Mouse (Mus musculus): ENCODE results near the gene Phactr3. TPM values are rescaled to one million over a fixed set of nuclear protein-coding genes. Genes with fewer than 3 reads are reported as not detected.

Phactr3 gene
- polyA plus RNA-seq, 1 experiment from 2014 or later: 6.5 TPM

- no peak overlapping the region for H3K4me2 ChIP-seq
- H3K4me3 ChIP-seq: no peak overlapping the region
- H3K9ac ChIP-seq: no peak overlapping the region
- ATAC-seq (replicated peaks; ENCODE audit: insufficient number of reproducible peaks, insufficient read depth, low FRiP score, low read depth): no peak
- H3K4me1 ChIP-seq (replicated peaks): peaks cover 11% of the 10 kb centered on the region
- H3K27me3 ChIP-seq: peaks cover 42% of the 10 kb centered on the region
- H3K9me3 ChIP-seq (replicated peaks): no peaks in the 10 kb centered on the region
- H3K27ac ChIP-seq: no peak overlapping the region
- no peaks in the 10 kb centered on the region for H3K36me3 ChIP-seq
- WGBS: 37% methylated on average over 4 of the region's 4 CpGs
Measured at GRCm38 (mm10) chr2:178121946-178122665, 3.3 kb downstream of the Phactr3 start.

- Histone ChIP-seq H3K27me3 (peaks cover 37% of the 10 kb centered on the region), H3K27ac (no peak overlapping the region), H3K4me2 (no peak overlapping the region), H3K4me1 (replicated peaks) (peaks cover 11% of the 10 kb centered on the region), H3K9ac (no peak overlapping the region), H3K9me3 (replicated peaks) (no peaks in the 10 kb centered on the region), H3K36me3 (no peaks in the 10 kb centered on the region), H3K4me3 (no peak overlapping the region)
- 74% methylated on average over 15 of the region's 15 CpGs for WGBS
- ATAC-seq (replicated peaks; ENCODE audit: insufficient number of reproducible peaks, insufficient read depth, low FRiP score, low read depth): no peak
Measured at GRCm38 (mm10) chr2:178123466-178123865, 4.7 kb downstream of the Phactr3 start.

GRCm38 (mm10) chr2:178125427-178125826, 6.7 kb downstream of the Phactr3 start:
- no peak for ATAC-seq (replicated peaks; ENCODE audit: insufficient number of reproducible peaks, insufficient read depth, low FRiP score, low read depth)
- 83% methylated on average over 8 of the region's 8 CpGs for WGBS
- Histone ChIP-seq H3K27ac (no peak overlapping the region), H3K36me3 (no peaks in the 10 kb centered on the region), H3K4me1 (replicated peaks) (0 out of 2 replicates have a peak, but pooled peaks cover 2% of the 10 kb centered on the region), H3K4me3 (no peak overlapping the region), H3K27me3 (peaks cover 17% of the 10 kb centered on the region), H3K4me2 (no peak overlapping the region), H3K9me3 (replicated peaks) (no peaks in the 10 kb centered on the region), H3K9ac (no peak overlapping the region)

GRCm38 (mm10) chr2:178126041-178126820, 7.5 kb downstream of the Phactr3 start:
- no peak overlapping the region for H3K4me2 ChIP-seq
- no peaks in the 10 kb centered on the region for H3K36me3 ChIP-seq
- H3K9me3 ChIP-seq (replicated peaks): no peaks in the 10 kb centered on the region
- no peak overlapping the region for H3K9ac ChIP-seq
- no peak overlapping the region for H3K27ac ChIP-seq
- H3K4me3 ChIP-seq: no peak overlapping the region
- WGBS: 81% methylated on average over 7 of the region's 7 CpGs
- peaks cover 9% of the 10 kb centered on the region; the same call in 1 of the 2 replicates for H3K27me3 ChIP-seq
- ATAC-seq (replicated peaks; ENCODE audit: insufficient number of reproducible peaks, insufficient read depth, low FRiP score, low read depth): no peak
- H3K4me1 ChIP-seq (replicated peaks): 0 out of 2 replicates have a peak, but pooled peaks cover 2% of the 10 kb centered on the region

GRCm38 (mm10) chr2:178128594-178128993, 9.8 kb downstream of the Phactr3 start:
- Histone ChIP-seq H3K9ac (no peak overlapping the region), H3K4me2 (no peak overlapping the region), H3K9me3 (replicated peaks) (no peaks in the 10 kb centered on the region), H3K4me3 (no peak overlapping the region), H3K4me1 (replicated peaks) (0 out of 2 replicates have a peak, but pooled peaks cover 2% of the 10 kb centered on the region), H3K27me3 (no peaks in the 10 kb centered on the region), H3K27ac (no peak overlapping the region), H3K36me3 (no peaks in the 10 kb centered on the region)
- 77% methylated on average over 5 of the region's 5 CpGs for WGBS
- no peak for ATAC-seq (replicated peaks; ENCODE audit: insufficient number of reproducible peaks, insufficient read depth, low FRiP score, low read depth)

GRCm38 (mm10) chr2:178129161-178129560, 10.4 kb downstream of the Phactr3 start:
- WGBS: 41% methylated on average over 4 of the region's 4 CpGs
- Histone ChIP-seq H3K4me1 (replicated peaks) (0 out of 2 replicates have a peak, but pooled peaks cover 2% of the 10 kb centered on the region), H3K36me3 (no peaks in the 10 kb centered on the region), H3K27me3 (no peaks in the 10 kb centered on the region), H3K4me2 (no peak overlapping the region), H3K27ac (no peak overlapping the region), H3K9me3 (replicated peaks) (no peaks in the 10 kb centered on the region), H3K4me3 (no peak overlapping the region), H3K9ac (no peak overlapping the region)
- ATAC-seq (replicated peaks; ENCODE audit: insufficient number of reproducible peaks, insufficient read depth, low FRiP score, low read depth): no peak

GRCm38 (mm10) chr2:178129676-178130075, 10.9 kb downstream of the Phactr3 start:
- no peak overlapping the region for H3K4me2 ChIP-seq
- 76% methylated on average over 2 of the region's 2 CpGs for WGBS

GRCm38 (mm10) chr2:178130536-178130935, 11.8 kb downstream of the Phactr3 start:
- 74% methylated on average over 5 of the region's 5 CpGs for WGBS
- H3K9ac ChIP-seq: no peak overlapping the region
- H3K27me3 ChIP-seq: no peaks in the 10 kb centered on the region
- H3K4me1 ChIP-seq (replicated peaks): 0 out of 2 replicates have a peak, but pooled peaks cover 2% of the 10 kb centered on the region
- no peak overlapping the region for H3K27ac ChIP-seq
- no peaks in the 10 kb centered on the region for H3K9me3 ChIP-seq (replicated peaks)
- no peak for ATAC-seq (replicated peaks; ENCODE audit: insufficient number of reproducible peaks, insufficient read depth, low FRiP score, low read depth)
- no peak overlapping the region for H3K4me3 ChIP-seq
- H3K4me2 ChIP-seq: no peak overlapping the region
- H3K36me3 ChIP-seq: no peaks in the 10 kb centered on the region

More at GRCm38 (mm10) chr2:178129676-178130075, 10.9 kb downstream of the Phactr3 start:
- Histone ChIP-seq H3K9me3 (replicated peaks) (no peaks in the 10 kb centered on the region), H3K9ac (no peak overlapping the region), H3K36me3 (no peaks in the 10 kb centered on the region), H3K4me1 (replicated peaks) (0 out of 2 replicates have a peak, but pooled peaks cover 2% of the 10 kb centered on the region), H3K27ac (no peak overlapping the region), H3K4me3 (no peak overlapping the region), H3K27me3 (no peaks in the 10 kb centered on the region)
- ATAC-seq (replicated peaks; ENCODE audit: insufficient number of reproducible peaks, insufficient read depth, low FRiP score, low read depth): no peak

GRCm38 (mm10) chr2:178131011-178131410, 12.2 kb downstream of the Phactr3 start:
- no peak for ATAC-seq (replicated peaks; ENCODE audit: insufficient number of reproducible peaks, insufficient read depth, low FRiP score, low read depth)
- no peak overlapping the region for H3K4me2 ChIP-seq
- H3K9me3 ChIP-seq (replicated peaks): no peaks in the 10 kb centered on the region
- H3K4me3 ChIP-seq: no peak overlapping the region
- WGBS: 71% methylated on average over 5 of the region's 5 CpGs
- 0 out of 2 replicates have a peak, but pooled peaks cover 2% of the 10 kb centered on the region for H3K4me1 ChIP-seq (replicated peaks)
- H3K9ac ChIP-seq: no peak overlapping the region
- no peak overlapping the region for H3K27ac ChIP-seq
- H3K27me3 ChIP-seq: no peaks in the 10 kb centered on the region
- no peaks in the 10 kb centered on the region for H3K36me3 ChIP-seq

GRCm38 (mm10) chr2:178131606-178132365, 13.0 kb downstream of the Phactr3 start:
- Histone ChIP-seq H3K27me3 (no peaks in the 10 kb centered on the region), H3K4me3 (no peak overlapping the region), H3K9ac (no peak overlapping the region), H3K36me3 (no peaks in the 10 kb centered on the region), H3K4me1 (replicated peaks) (0 out of 2 replicates have a peak, but pooled peaks cover 2% of the 10 kb centered on the region), H3K9me3 (replicated peaks) (no peaks in the 10 kb centered on the region), H3K4me2 (no peak overlapping the region), H3K27ac (no peak overlapping the region)
- WGBS: 76% methylated on average over 5 of the region's 5 CpGs
- no peak for ATAC-seq (replicated peaks; ENCODE audit: insufficient number of reproducible peaks, insufficient read depth, low FRiP score, low read depth)

GRCm38 (mm10) chr2:178135713-178136112, 16.9 kb downstream of the Phactr3 start:
- H3K4me1 ChIP-seq (replicated peaks): no peaks in the 10 kb centered on the region
- no peak overlapping the region for H3K4me2 ChIP-seq
- H3K4me3 ChIP-seq: no peak overlapping the region
- no peak for ATAC-seq (replicated peaks; ENCODE audit: insufficient number of reproducible peaks, insufficient read depth, low FRiP score, low read depth)
- peaks cover 6% of the 10 kb centered on the region for H3K27me3 ChIP-seq
- no peak overlapping the region for H3K9ac ChIP-seq
- WGBS: 50% methylated on average over 4 of the region's 4 CpGs
- no peak overlapping the region for H3K27ac ChIP-seq
- H3K9me3 ChIP-seq (replicated peaks): no peaks in the 10 kb centered on the region
- no peaks in the 10 kb centered on the region for H3K36me3 ChIP-seq

Data from heart, embryonic 15.5 days (tissue).